Mouse (Mus musculus): Measurements from ENCODE around the gene Prom2.

GRCm38 (mm10) chr2:127496321-127496720, 44.9 kb downstream of the Prom2 start:
- TF ChIP-seq POLR2A (IDR thresholded peaks at IDR 0.05; ENCODE audit: insufficient read length, low read depth) = no peak
- no peak for TF ChIP-seq E2F4 (IDR thresholded peaks at IDR 0.05; ENCODE audit: insufficient read depth)
- TF ChIP-seq MAX (IDR thresholded peaks at IDR 0.05; ENCODE audit: low read depth) = no peak
- TF ChIP-seq USF1 (IDR thresholded peaks at IDR 0.05; ENCODE audit: low read depth) = no peak
- no peak for TF ChIP-seq REST (IDR thresholded peaks at IDR 0.05; ENCODE audit: insufficient read depth, insufficient read length)
- no peak for TF ChIP-seq TCF12 (IDR thresholded peaks at IDR 0.05; ENCODE audit: insufficient read depth, poor library complexity, severe bottlenecking)
- TF ChIP-seq MYOD1 (IDR thresholded peaks at IDR 0.05; ENCODE audit: control insufficient read depth in 1 of 3, insufficient read length in 2 of 3, low read depth in 2 of 3) = no peak
- TF ChIP-seq MYOG (IDR thresholded peaks at IDR 0.05; ENCODE audit: control insufficient read depth in 1 of 3, insufficient read depth in 1 of 3, insufficient read length in 2 of 3, low read depth in 2 of 3) = no peak
- no peak for TF ChIP-seq SRF (IDR thresholded peaks at IDR 0.05; ENCODE audit: control insufficient read depth, insufficient read length, low read depth)
- TF ChIP-seq POLR2AphosphoS2 (IDR thresholded peaks at IDR 0.05; ENCODE audit: insufficient read length, low read depth) = no peak
- TF ChIP-seq CEBPB (IDR thresholded peaks at IDR 0.05; ENCODE audit: insufficient read depth, poor library complexity, severe bottlenecking) = no peak

All from myocyte (in vitro differentiated cells).